Mouse (Mus musculus) adipocyte (in vitro differentiated cells): Measurements from ENCODE around the gene Ccdc126.

Experiments
- DNase-seq: peaks from one replicate; pipeline ENCODE4 v3.0.0-alpha.2; 2016; ENCODE audit warnings: low spot score

Gene Ccdc126

DNA sequence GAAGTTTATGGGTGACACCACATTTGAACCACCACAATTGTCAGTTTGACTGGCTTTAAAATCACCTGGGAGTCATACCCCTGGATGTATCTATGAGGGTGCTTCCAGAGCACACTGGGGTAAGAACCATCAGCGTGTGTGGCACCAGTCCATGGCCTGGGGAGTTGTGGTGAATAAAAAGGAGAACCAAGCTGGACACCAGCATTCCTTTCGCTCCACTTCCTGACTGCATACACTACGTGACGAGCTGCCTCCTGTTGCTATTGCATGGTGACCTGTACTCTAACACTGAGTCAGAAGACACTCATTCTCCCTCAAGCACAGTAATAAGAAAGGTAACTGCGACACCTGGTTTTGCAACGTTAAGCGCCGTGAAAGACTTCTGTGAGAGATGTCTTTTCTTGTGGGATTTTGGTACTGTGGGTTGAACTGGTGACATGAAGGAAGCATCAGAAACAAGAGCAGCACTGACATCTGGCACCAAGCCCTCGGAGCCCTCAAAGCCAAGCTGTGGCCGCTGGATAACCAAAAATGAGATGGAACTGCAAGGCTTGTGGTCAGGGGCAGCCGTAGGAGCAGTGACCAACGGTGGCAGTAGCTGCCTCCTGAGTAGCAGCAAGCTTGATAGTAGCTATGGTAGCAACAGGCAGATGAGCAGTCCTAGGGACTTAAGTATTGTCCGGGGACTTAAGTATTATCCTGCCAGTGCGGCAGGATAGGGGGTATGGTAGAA, 24.8 kb downstream of the Ccdc126 start:
- DNase-seq: no peak

DNA sequence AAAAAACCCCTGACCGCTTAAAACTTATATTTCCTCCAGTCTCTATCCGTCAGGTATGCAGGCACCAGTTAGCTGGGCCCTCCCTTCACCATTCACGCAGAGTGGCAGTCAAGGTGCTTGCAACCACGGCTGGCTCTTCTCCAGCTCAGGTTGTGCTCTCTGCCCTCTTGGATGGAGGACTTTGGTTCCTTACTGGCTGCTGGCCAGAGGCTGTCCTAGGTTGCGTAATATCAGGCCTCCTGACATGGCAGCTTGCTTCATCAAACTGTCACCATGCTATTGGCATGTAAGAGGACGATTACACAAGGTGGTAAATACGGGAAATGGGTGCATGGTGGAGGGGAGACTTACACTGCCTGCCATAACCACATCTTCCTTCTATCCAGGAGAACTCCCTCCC, 30.8 kb downstream of the Ccdc126 start:
- peak; percentile 48 for DNase-seq

DNA sequence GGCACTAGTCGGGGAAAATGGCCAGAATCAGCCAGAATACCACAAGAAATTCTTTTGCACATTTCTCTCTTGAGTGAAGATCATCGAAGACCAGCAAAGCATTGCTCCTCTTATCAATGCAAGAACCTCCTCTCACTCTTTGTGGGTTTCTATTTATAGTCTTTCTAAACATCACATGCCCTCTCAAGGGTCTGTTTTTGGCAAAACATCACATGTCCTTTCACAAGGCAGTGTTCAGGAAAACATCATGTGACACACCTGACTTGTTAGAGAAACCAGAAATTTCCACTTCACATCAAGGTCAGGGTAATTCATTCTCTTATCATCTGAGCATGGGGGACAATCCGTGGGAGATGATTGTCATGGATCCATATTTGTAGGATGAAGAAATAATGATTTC, 35.5 kb downstream of the Ccdc126 start:
- DNase-seq: no peak

DNA sequence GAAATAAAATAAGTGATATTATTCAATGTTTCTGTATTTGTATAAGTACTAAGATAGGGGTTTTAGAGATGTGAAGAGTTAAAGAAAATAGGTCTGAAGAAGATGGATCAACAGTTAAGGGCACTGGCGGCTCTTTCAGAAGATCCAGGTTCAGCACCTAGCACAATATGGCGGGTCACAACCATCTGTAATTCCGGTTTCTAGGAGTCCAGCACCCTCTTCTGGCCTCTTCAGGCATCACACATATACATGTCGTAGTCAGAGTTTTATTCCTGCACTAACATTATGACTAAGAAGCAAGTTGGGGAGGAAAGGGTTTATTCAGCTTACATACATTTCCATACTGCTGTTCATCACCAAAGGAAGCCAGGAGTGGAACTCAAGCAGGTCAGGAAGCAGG, 36.1 kb downstream of the Ccdc126 start:
- no peak for DNase-seq

DNA sequence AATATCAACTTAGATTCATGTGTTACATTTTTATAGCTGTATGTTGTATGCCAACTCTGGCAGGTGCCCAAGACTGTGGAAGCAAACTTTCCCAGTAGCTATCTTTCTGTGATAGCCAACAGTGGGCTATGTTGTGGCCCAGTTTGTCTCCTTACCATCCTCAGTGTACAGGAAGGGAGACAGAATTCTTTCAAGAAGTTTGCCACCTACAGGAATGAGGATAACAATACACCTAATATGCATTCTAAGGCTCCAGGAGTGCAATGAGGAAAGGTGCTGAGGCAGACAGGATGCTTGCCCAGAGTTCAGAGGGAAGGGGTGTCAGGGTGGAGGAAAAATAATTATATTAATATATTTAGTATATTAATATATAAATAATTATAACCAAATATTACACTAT, 41.3 kb downstream of the Ccdc126 start:
- DNase-seq: no peak

DNA sequence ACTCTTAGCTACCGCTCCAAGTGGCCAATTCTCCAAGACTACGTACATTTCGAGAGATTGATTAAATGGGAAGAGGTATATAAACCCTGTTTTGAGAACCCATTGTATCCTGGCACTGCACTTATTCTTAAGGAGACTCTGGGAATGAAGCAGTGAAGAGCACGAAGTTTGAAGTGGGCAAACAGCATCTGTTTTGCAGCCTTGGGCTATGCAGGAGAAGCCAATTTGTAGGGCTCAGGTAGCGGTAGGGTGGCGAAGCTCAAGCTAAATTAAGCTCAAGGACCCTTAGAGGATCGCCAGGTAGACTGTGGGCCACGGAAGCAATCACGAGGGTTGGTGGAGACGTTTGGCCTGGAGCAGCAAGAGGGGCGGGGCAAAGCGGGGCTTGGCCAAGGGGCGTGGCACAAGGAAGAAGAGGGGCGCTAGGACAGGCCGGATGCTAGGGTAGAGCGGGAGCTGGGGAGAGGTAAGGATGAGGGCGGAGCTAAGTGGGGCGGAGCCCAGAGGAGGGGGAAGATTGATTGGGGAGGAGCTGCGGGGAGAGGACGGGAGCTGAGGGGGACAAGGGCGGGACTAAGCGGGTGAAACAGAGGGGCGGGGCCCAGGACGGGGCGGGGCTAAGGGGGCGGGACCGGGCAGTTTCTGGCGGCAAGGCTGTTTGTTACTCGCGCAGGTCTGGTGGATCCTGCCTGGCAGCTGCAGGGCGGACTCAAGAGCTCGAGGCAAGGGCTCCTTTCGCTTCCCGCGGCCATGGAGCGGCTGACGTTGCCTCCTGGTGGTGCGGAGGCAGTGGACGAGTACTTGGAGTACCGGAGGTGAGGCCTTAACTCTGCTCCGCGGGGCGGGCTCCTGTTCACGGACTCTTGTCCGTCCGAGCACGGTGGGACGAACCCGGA, 48.3 kb downstream of the Ccdc126 start, which contains the start of gene Fam221a:
Gene Fam221a, plus strand, starts transcription at position 581 of the 896 bp plus-strand sequence.
- DNase-seq: peak; percentile 14

DNA sequence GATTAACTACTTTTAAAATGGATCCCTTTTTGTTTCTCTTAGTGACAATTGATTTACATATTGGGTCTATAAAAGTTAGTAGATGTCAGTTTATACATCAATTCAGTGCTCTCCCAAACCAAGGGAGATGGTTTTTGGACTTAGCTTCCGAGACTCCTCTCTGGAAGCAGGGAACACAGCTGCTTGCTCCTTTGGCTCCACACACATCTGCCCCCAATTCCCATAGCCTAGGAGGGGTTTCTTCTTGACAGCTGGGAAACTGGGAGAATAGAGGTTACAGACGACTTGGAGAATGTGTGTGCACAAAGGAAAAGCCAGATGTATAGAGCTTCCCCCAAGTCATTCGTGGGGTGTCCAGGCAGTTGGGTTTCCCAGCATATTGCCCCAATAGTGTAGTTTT, 49.1 kb downstream of the Ccdc126 start:
- DNase-seq: no peak

DNA sequence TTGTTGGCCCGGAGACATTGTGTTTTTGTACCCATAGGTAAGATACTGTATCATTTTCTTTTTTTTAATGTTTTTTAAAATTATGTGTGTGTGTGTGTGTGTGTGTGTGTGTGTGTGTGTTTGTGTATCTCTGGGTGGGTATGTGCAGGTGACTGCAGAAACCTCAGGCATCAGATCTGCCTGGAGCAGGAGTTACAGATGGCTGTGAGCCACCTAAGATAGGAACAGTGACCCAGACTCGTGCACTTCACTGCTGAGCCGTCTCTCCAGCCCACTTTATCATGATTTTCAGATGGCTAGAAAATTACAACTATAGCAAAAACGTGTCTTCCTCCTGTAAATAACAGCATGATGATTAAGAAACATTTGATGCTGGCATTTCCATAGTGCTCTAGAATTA, 53.6 kb downstream of the Ccdc126 start:
- DNase-seq: no peak

DNA sequence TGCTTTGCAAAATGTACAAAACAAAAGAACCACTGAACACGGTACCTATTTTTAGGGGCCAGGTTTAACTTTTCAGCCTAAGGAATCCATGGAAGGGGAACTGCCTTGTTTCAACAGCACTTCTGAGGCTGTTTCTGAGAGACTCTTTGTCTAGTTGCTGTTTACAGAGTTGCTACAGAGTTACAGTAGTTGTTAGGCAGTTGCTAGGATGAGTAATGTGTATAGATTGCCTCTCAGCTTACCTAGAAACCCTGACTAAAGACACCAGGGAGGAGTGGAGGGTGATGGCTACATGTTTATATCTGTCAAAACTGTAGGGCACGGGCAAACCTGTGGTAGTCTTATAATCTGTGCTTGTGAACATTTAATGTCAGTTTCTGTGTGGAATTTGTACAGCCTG, 54.9 kb downstream of the Ccdc126 start:
- DNase-seq: no peak

DNA sequence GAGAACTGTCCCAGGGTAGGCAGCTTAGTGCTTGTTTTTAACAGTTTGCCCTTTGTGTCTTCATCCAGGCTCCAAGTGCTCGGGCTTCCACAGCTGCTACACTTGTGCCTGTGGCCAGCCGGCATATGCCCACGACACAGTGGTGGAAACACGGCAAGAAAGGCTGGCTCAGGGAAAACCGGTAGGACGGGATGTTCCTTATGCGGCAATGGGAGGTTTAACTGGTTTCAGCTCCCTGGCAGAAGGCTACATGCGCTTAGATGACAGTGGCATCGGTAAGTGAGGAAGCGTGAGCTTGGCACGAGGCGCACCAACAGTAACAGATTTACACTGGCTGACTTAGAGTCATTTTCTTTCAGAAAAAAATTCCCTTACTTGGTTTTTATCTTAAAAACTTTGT, 59.3 kb downstream of the Ccdc126 start:
- DNase-seq: no peak
